Mouse (Mus musculus): ENCODE measurements around the gene S100a5.

Gene S100a5

DNA sequence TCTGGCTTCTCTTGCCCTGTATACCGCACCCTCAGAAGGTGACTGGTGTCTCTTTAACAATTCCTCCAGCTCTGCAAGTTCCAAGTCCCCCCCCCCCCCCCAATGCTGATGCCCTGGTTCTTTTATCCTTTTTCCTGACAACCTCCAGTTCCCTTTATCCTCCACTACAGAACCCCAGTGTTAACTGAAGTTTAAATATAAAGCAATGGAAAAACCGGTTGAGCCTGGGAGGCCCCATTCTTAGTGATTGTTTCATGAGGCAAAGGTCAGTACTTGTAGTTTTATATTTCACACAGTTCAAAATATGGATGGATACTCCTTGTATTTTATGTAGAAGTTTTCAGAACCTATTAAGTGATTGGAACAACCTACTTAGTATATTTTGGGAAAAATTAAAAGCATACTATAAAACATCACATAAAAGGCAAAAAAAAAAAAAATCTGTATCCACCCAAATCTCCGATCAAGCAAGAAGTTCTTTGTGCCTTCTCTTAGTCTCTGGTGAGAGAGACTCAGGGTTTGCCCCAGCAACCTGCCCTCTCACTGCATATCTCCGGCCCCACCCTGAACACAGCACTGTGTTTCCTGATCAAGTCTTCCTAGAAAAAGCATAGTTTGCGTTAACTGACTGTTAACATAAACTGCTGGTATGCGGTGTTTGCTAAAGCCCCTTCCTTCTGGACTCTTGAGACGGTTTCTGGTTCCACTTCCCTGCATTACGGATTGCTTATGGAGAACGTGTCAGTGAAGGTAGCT, 18.1 kb downstream of the S100a5 start:
- no peak for DNase-seq (ENCODE audit: low spot score in 2 of 2)

DNA sequence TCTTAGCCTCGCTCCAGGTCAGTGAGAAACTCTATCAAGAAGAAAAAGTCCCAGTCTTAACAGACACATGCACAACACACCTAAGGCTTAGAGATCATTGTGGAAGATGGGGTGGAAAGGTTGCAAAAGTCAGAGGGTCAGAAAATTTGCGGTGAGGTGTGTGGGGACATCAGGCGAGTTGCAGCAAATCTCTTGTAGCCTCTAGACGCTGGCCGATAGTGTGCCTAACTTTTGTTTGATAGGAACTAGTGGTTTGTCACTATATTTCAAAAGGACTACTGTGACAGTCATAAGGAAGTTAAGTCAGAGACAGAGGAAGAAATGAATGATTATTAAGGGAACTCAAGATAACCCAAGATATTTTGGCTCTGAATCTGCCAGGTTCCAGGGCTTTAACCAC, 19.0 kb downstream of the S100a5 start:
- no peak for DNase-seq (ENCODE audit: low spot score in 2 of 2)

DNA sequence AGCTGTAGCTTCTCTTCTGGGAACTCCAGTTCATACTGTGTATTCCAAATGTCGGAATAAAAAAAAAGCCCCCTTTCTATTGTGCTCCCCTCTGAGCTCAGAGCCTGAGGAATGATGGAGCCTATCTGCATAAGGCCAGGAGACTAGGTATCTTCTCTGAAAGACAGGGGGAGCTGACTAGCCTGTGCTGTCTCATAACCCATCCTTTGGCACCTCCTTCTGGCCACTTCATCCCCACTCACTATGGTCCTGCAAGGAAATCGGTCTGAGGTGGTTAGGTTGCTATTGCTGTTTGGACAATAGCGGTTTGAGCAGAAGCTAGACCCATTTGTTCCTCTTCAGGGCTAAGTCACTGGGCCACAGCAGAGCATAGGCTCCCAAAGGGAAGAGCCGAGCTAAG, 19.5 kb downstream of the S100a5 start:
- no peak for DNase-seq (ENCODE audit: low spot score in 2 of 2)

DNA sequence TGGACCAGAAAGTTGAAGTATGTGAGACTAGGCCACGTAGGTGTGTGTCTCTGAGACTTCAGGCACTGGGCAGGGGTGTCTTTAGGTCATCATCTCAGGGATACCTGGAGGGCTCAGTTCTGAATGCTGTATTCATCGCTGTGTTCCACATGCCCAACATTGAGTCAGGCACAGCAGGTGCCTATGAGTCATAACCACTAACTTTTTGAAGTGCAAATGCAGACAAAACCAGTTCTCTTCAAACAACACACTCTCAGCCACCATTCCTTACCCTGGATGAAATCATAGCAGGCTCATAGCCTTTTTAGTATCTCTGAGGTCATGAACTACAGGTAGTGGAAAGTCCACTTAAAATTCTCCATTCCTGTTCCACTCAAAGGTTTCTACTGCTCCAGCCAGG, 21.0 kb downstream of the S100a5 start:
- DNase-seq (ENCODE audit: low spot score in 2 of 2): no peak

DNA sequence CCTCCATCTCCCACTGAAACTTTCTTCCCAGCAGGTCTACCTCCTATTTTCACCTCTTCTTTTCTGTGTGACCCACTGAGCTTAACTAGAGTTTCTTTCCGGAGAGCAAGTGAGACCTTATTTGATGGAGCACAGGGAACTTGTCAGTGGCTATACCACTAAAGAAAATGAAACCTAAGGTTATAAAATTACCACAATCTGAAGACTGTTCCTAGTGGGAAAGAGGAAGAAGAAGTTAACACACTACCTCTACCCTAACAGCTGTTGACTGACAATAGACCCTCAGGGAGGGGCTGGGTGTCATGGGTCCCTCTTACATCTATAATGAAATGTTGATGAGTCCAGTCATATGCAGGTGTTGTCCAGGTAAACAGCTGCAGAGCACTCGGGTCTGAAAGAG, 23.7 kb downstream of the S100a5 start:
- no peak for DNase-seq (ENCODE audit: low spot score in 2 of 2)

DNA sequence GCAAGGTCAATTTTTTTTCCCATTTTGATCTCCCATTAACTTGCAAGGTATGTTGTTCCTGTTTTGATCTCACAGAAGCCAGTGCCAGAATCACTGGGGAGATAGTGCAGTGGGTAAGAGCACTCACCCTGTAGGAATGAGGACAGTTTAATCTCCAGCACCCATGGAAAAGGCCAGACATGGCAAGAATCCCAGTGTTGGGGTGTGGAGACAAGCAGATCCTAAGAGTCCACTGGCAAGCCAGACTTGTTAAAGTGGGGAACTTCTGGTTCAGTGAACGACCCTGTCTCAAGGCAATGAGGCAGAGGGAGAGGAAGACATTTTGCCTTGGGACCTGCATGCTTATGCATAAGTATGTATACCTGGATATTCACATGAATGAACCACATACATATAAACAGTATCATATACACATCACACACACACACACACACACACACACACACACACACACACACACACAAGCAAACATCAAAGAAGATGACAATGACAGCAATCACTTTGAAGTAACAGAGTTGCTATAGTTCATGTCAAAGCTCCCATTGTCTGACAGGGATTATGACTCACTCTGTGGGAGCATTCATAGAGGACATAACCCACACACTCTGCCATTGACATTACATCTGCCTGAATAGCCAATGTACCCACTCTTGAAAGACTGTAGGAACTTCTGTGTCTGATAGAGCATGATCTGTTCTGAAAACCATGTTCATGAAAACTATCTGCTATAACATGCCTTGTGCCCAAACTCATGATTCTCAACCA, 30.4 kb downstream of the S100a5 start:
- no peak for DNase-seq (ENCODE audit: low spot score in 2 of 2)

DNA sequence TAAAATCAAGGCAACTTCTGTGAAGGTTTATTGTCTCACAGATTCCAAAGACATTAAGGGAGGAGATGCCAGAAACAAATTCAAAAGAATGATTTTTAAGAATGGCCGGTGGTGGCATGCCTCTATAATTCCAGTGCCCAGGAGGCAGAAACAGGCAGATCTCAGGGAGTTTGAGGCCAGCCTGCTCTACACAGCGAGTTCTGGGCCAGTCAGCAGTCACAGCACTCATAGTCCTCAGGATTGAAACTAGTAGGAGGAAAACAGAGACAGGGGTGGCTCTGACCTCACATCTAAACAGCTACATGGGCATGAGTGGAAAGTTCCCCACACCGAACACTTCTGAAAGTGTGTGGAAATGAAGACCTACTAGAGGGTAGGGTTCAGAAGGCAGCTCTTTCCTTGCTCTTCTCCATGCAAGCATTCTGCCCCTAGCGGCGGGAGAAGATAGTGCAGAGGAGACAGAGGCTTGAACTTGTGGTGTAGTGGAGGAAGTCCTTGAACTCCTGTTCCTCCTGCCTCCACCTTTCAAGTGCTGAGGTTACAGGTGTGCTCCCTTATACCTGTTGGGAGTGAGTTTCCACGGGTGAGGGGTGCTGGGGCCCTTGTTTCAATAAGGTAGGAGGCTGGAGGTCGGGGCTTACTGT, 31.3 kb downstream of the S100a5 start:
- no peak for DNase-seq (ENCODE audit: low spot score in 2 of 2)

DNA sequence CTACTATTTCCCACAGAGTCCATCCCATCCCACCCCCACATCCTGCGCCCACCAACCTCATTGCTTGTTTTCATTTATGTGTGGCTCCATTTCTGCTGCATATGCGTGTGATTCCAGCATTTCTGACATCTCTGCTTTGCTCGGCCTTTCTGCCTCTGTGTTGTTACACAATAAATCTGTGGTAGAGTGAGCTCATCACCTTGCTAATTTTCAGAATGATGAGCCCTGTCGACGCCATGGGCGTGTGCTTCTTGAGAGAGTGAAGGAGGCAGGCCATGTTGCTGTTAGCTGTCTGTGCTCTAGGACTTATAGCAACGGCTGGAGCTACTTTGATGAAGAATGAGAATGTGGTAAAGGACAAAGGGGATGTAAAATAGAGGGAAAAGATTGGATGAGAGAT, 32.7 kb downstream of the S100a5 start:
- no peak for DNase-seq (ENCODE audit: low spot score in 2 of 2)

DNA sequence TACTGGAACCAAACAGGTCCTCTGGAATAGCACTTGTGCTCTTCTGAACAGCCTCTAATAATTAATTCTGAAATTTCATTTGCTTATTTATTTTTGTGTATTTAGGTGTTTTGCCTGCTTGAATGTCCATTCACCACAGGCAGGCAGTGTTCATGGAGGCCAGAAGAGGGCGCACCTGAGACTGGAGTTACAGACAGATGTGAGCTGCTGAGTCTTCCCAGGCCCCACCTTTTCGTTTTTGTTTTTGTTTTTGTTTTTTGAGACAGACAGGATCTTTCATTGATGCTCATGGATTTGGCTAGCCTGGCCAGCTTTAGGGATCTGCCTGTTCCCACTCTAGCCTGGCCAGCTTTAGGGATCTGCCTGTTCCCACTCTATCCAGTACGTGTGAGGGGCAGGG, 35.9 kb downstream of the S100a5 start:
- DNase-seq (ENCODE audit: low spot score in 2 of 2): peak; percentile 31 to 37

DNA sequence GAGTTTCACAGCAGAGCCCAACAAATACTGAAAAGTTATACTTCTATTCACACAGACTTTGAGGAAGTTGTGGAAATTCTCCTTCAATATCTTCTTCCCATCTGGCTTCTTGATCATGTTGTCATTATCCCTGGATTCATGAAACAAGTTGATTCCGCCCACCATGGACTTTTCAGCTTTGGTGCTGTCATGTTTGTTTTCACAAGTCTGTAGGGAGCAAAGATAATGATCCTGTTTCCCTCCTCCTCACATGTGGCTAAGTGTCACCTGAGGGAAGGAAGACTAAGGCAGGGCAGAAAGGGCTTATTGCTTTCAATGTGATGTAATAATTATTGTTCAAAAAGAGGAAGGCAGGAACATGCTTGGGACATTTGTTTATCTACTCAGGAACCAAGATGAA, 39.0 kb downstream of the S100a5 start:
- DNase-seq (ENCODE audit: low spot score in 2 of 2): no peak

DNA sequence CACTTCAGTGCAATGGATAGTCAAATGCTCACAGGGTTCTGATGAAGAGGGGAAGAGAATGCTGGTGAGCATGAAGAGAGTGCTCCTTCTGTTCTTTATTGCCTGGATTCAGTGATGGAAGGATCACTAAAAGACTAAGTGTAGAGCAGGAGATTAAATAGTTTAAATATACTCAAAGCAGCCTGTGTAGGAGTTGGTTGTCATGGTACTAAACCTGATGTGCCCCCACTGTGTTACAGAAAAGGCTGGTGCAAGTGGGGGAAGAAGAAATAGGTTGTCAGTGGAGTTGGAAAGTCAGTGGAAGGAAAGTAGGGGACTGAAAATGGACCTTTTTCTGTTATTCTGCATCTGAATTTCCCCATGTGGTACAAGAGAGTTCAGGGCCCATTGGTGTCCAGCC, 40.7 kb downstream of the S100a5 start:
- peak in 1 of 2 experiments; percentile 33 for DNase-seq (ENCODE audit: low spot score in 2 of 2)

DNA sequence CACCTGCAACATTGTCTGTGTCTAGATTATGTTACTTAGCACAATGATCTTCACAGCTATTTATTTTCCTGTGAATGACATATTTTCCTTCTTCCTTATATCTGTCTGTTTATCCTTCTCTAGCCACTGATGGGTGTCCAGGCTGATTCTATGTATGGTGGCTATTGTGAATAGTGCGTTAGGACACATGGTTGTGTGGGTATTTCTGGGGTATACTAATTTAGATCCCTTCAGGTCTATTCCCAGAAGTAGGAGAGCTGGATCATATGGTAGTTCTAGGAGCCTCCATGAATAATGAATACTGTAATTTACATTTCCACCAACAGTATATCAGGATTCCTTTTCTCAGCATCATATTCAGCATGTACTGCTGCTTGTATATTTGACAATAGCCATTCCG, 41.5 kb downstream of the S100a5 start:
- peak in 1 of 2 experiments; percentile 20 for DNase-seq (ENCODE audit: low spot score in 2 of 2)

DNA sequence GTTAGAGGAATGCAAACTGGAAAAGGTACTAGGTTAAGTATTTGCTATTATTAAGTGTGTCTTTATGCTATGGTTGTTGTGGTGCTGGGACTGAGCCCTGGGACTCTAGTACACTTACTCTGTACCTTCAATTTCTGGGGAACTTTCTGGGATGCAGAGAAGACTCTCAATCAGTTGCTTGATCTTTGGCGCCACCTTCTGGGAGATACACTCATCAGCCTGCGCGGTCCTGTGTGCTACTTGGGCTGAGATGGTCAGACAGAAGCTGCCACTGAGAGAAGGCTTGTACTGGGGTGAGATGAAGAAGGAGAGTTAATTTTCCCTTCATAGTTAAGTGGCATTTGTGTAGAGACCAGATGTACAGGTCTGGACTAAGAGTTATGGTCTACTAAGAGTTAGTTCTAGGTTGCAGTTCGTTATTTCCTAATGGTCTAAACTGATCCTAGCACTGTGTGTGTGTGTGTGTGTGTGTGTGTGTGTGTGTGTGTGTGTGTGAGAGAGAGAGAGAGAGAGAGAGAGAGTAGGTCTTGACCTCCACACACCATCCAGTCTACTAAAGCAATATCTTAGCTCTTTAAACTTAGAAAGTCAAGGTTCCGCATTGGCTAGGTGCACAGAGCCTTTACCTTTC, 44.7 kb downstream of the S100a5 start:
- peak; percentile 83 to 90 for DNase-seq (ENCODE audit: low spot score in 2 of 2)

DNA sequence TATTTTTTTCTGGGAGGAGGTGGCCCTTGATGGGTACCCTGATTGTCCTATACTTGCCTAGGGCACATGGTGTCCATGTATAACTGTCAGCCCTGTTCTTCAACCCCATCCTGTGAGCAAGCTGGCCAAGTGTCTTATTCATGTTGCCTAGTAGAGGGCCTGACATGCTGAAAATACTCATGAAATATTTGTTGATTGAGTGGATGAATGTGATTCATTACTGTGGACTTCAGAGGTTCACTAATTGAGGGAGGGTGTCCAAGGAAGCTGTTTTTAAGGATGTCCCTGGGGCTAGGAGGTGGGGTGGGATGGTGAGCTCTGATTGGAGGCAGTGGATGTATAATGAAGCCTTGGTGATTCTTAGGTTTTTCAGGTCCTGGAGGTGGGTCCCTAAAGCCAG, 45.4 kb downstream of the S100a5 start, which contains the start of gene S100a7a:
TSS of gene S100a7a (plus strand) at position 301 of the 400 bp plus-strand sequence.
- no peak for DNase-seq (ENCODE audit: low spot score in 2 of 2)

DNA sequence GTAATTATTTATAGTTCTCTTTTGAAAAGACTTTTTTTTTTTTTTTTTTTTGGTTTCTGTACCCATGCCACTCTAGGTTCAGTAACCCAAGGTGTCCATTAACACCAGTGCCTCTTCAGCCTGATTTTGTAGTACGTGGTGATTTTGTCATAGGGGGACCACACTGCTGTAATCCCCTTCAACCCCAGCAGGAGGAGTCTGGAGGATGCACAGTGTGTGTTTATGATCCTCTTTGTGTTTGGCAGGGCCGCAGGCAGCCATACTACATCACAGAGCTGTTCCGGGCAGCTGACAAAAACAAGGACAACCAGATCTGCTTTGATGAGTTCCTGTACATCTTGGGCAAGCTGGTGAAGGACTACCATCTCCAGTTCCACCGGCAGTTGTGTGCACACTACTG, 49.1 kb downstream of the S100a5 start:
- DNase-seq (ENCODE audit: low spot score in 2 of 2): no peak

DNA sequence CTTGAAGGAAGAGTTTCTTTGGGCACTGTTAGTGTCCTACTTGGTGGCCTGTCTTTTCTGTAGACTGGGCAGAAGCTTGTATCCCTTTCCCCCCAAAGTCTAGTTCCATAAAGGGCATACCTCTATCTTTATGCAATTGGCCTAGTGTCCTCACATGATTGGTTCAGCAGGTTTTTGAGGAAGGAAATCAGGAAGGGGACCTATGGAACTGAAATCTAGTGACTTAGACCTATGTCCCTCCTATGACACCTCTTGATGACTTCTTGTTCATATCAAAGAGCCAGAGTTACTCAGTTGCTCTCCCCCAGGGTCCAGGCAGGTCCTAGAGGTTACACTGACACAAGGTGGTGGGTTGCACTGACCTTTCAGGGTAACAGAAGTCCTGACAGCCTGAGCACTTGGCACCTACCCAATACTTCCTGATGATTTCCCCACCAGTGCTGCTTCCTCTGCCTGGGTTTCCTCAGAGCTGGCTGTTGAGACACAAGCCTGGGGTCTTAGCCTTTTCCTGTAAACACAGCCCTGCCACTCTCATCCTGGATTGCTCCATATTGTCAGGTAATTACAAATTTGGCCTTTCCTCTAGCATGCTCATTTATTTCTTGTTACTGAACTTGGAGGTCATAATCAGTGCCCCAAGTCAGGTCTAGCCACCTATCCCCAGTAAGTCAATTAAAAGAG, 51.2 kb downstream of the S100a5 start:
- no peak for DNase-seq (ENCODE audit: low spot score in 2 of 2)
